Mouse (Mus musculus) lung, embryonic 15.5 days (tissue): ENCODE data around the gene Gm10100. TPM values are rescaled to one million over a fixed set of nuclear protein-coding genes. Genes with fewer than 3 reads are reported as not detected.
"Not testable (repeated sequence)": the region's sequence is repeated elsewhere in the genome, so short reads cannot be mapped to it uniquely, and the experiment has no call there.

Experiments used
- ATAC-seq: fragments of 200-750 bp; cut with Nextera tagmentation; 2 replicates; pipeline ENCODE4 v1.8.0; 2017; ENCODE audit warnings: moderate number of reproducible peaks, borderline replicate concordance; ENCODE audit not compliant: low FRiP score, low TSS enrichment; ENCODE audit errors: extremely low read depth
- H3K27ac ChIP-seq: fragments of 300-500 bp; sonication (generic); 2 replicates; pipeline ENCODE4 v1.5.1; 2015; ENCODE audit warnings: moderate library complexity, mild to moderate bottlenecking, inconsistent platforms
- H3K27me3 ChIP-seq: fragments of 300-500 bp; sonication (generic); 2 replicates; pipeline ENCODE4 v1.6.1; 2015; ENCODE audit warnings: inconsistent platforms
- H3K36me3 ChIP-seq: fragments of 300-500 bp; sonication (generic); 2 replicates; pipeline ENCODE4 v1.6.1; 2015; ENCODE audit warnings: inconsistent platforms
- H3K4me1 ChIP-seq: fragments of 300-500 bp; sonication (generic); 2 replicates; pipeline ENCODE4 v1.6.1; 2015; ENCODE audit warnings: inconsistent platforms
- H3K4me2 ChIP-seq: fragments of 300-500 bp; sonication (generic); 2 replicates; pipeline ENCODE4 v1.6.1; 2015; ENCODE audit warnings: inconsistent platforms, mild to moderate bottlenecking, moderate library complexity
- H3K4me3 ChIP-seq: fragments of 300-500 bp; sonication (generic); 2 replicates; pipeline ENCODE4 v1.5.1; 2015; ENCODE audit warnings: mild to moderate bottlenecking, inconsistent platforms
- H3K9ac ChIP-seq: fragments of 300-500 bp; sonication (generic); 2 replicates; pipeline ENCODE4 v1.6.1; 2015; ENCODE audit warnings: inconsistent platforms
- H3K9me3 ChIP-seq: fragments of 300-500 bp; sonication (generic); 2 replicates; pipeline ENCODE4 v1.6.1; 2016; ENCODE audit warnings: inconsistent platforms
- WGBS: fragments of 180-500 bp; shearing (Covaris S2); methylation state at CpG from one replicate; pipeline ENCODE4 v1.1.7; 2015; 5-methylcytosine and 5-hydroxymethylcytosine counted together
- polyA plus RNA-seq: library from polyadenylated mRNA; unstranded; fragments of >200 nt; fragmentation: Nextera tagmentation; extraction: Ambion mirVana; gene quantifications from 2 replicates; pipeline ENCODE4 v1.2.1, GENCODE M21; 2015

Gene Gm10100
- polyA plus RNA-seq = not detected in 2 replicates

DNA sequence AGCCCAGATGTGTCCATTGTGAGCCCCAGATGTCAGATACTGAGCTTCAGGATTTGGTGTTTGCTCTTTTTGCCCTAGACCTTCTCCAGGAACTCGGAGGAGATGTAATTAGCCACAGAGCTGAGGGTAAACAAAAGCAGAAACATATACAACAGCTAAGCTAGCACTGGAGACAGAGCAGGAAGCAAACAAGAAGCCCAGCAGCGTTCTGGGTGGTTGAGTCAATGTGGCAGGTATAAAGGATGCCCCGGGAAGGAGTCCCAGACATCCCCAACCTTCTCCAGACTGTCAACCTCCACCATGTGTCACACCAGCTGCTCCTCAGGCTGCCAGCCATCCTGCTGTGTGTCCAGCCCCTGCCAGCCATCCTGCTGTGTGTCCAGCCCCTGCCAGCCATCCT lies at the start of gene Gm10100:
TSS of gene Gm10100 (plus strand) at position 301 of the 400 bp plus-strand sequence.
- no peak for ATAC-seq

DNA sequence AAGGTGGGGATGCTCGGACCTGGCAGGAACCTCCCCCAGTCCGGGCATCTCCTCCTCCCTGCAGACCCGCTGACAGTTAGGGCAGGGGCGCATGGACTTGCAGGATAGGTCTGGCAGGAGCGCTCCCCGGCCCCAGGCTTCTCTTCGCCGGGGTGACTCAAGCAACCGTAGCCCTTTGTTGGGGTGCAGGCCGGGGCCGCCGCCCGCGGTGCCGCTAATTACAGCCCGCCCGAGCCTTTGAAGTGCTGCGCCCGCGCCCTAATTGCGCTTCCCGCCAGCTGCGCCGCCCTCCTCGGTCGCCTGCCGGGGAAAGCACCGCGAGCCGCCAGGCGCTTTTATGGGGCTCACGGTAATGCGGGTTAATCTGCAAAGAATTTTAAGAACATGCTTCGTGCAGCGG lies 48.7 kb upstream of the Gm10100 start:
- Histone ChIP-seq H3K9me3 (no peaks in the 10 kb centered on the region), H3K27ac (no peak overlapping the region), H3K27me3 (peaks cover 39% of the 10 kb centered on the region), H3K4me2 (peak overlapping the region; percentile 54), H3K4me3 (peak overlapping the region; percentile 24), H3K36me3 (no peaks in the 10 kb centered on the region), H3K9ac (no peak overlapping the region), H3K4me1 (peaks cover 7% of the 10 kb centered on the region)
- under 1% methylated on average over 35 of the region's 35 CpGs for WGBS
- no peak for ATAC-seq

More for the DNA sequence above, at the start of gene Gm10100:
- Histone ChIP-seq H3K9me3 (no peaks in the 10 kb centered on the region), H3K27me3 (no peaks in the 10 kb centered on the region), H3K4me2 (no peak within 1 kb of the TSS), H3K4me3 (no peak within 1 kb of the TSS), H3K27ac (no peak within 1 kb of the TSS), H3K4me1 (no peaks in the 10 kb centered on the region), H3K9ac (no peak within 1 kb of the TSS), H3K36me3 (no peaks in the 10 kb centered on the region)
- WGBS = 17% methylated on average over 3 of the region's 3 CpGs

DNA sequence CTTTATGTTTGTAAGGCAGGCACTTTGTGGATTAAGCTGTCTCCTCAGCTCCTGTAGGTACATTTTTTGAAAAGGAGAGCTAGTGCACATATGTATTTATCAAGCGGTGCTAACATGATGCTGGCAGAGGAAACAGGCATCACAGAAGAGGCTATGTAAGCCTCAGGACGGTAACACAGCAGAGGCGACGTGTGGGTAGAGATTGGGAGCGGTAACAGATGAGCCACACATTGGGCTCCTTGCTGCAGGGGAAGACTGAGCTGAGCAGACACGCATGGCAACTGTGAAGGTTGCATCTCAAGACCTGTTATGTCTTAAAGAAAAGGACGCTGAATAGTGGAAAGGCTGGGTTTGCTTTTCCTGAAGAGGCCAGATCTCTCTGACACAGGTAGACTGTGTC lies 43.3 kb upstream of the Gm10100 start:
- no peak overlapping the region for H3K4me2 ChIP-seq
- no peak for ATAC-seq
- peaks cover 62% of the 10 kb centered on the region for H3K27me3 ChIP-seq

DNA sequence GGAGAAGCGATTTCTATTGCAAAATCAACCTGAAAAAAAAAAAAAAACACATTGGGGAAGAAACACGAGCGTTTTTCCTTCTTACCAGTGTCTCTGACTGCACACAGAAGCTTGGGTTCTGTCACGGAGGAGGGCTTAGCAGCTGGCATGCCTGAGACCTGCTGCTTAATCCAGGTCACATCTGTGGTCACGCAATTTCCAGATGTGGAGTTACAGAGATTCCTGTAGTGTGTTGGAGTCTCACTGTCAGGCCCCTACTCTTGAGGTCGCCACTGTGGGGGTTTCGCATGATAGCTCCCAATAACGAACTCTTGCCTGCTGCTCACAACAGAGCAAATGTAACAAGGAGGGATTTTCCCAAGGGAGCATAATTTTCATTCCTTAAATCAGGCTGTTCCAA lies 42.1 kb upstream of the Gm10100 start:
- no peaks in the 10 kb centered on the region for H3K36me3 ChIP-seq
- peaks cover 51% of the 10 kb centered on the region for H3K27me3 ChIP-seq
- H3K4me2 ChIP-seq = no peak overlapping the region
- no peak for ATAC-seq
- WGBS = 33% methylated on average over 8 of the region's 8 CpGs
- no peaks in the 10 kb centered on the region for H3K9me3 ChIP-seq
- no peak overlapping the region for H3K4me3 ChIP-seq
- H3K27ac ChIP-seq = no peak overlapping the region
- H3K9ac ChIP-seq = no peak overlapping the region
- peaks cover 13% of the 10 kb centered on the region for H3K4me1 ChIP-seq

More for the DNA sequence above, 43.3 kb upstream of the Gm10100 start:
- no peak overlapping the region for H3K27ac ChIP-seq
- no peaks in the 10 kb centered on the region for H3K9me3 ChIP-seq
- no peaks in the 10 kb centered on the region for H3K36me3 ChIP-seq
- H3K4me3 ChIP-seq = no peak overlapping the region
- H3K9ac ChIP-seq = no peak overlapping the region
- WGBS = 66% methylated on average over 7 of the region's 7 CpGs
- peaks cover 13% of the 10 kb centered on the region for H3K4me1 ChIP-seq

DNA sequence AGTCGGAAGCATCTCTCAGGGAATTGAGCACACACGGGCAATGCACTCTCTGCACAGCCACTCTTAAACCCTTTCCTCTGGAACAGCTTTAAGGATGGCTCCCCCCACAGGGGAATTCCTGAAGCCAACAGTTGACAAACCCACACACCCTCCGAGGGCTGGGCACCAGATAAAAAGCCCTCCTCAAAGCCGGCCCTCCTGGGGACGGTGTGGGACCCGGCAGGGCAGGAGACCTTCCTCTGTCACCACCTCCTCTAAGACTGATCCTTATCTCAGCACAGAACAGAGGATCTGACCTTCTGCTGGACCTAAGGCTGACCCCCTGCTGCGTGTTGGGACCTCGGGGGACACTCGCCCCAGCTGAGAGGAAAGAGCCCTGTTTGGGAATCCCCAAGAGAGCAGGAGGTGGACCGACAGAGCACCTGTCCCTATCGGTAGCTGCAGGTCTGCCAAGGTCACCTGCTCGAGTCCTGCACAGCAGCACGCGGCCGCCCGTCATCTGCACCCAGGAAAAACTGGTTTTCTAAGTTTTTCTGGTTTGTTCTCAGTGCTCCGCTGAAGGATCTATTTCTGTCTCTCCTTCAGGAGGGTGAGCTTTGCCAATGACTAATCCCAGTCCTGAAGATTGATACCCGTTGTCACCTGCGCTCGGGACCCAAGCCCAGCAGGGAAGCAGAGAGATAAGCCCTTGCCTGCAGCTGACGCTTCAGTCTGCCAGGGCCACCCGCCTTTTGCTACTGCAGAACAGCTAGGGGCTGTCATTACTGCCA lies 40.2 kb upstream of the Gm10100 start, which contains the start of gene Tspear:
TSS of gene Tspear (plus strand) at position 675 of the 770 bp plus-strand sequence.
- Histone ChIP-seq H3K4me3 (no peak within 1 kb of the TSS), H3K27ac (no peak within 1 kb of the TSS), H3K4me2 (peak within 1 kb of the TSS; percentile 6; the same call in 1 of the 2 replicates), H3K36me3 (no peaks in the 10 kb centered on the region), H3K9me3 (no peaks in the 10 kb centered on the region), H3K4me1 (peaks cover 13% of the 10 kb centered on the region), H3K9ac (no peak within 1 kb of the TSS), H3K27me3 (peaks cover 50% of the 10 kb centered on the region)
- no peak for ATAC-seq
- 2% methylated on average over 22 of the region's 22 CpGs for WGBS

DNA sequence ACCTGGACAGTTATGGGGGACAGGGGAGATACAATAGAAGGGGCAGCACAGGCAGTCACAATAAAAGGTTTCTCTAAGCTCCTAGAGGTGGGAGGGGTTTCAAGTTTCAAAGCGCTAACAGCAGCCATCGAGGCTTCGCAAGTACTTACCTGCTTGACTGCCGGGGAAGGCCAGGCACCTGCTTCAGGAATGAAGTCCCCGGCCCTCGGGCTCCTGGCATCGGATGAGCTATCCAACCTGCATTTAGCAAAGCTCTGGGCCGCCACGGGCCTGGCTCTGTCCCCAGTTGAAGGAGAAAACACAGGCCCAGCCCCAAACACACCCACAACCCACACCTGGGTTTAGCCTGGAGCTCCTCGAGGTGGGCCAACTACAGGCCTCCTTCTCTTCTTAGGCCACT lies 39.3 kb upstream of the Gm10100 start:
- no peak overlapping the region for H3K27ac ChIP-seq
- no peak overlapping the region for H3K4me3 ChIP-seq
- H3K9ac ChIP-seq = no peak overlapping the region
- H3K27me3 ChIP-seq = peaks cover 50% of the 10 kb centered on the region
- no peak overlapping the region for H3K4me2 ChIP-seq
- WGBS = 17% methylated on average over 10 of the region's 10 CpGs
- no peaks in the 10 kb centered on the region for H3K9me3 ChIP-seq
- H3K4me1 ChIP-seq = peaks cover 13% of the 10 kb centered on the region
- ATAC-seq = no peak
- H3K36me3 ChIP-seq = no peaks in the 10 kb centered on the region

DNA sequence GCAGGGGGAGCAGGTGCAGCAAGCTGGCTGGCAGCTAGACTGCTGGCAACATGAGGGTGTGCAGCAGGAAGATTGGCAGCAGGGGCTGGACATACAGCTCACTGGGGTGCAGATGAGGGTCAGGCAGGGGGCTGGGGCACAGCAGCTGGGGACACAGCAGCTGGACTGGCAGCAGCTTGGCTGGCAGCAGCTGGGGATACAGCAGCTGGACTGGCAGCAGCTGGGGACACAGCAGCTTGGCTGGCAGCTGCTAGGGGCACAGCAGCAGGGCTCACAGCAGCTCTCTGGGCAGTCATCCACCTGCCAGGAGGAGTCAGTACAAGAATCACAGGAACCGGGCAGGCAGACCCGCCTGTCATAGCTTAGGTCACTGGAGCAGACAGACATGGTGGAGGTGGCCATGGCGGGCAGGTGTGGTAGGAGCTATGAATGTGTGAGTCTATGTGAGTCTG lies 35.9 kb upstream of the Gm10100 start, which contains the start of gene Gm19402:
TSS of gene Gm19402 (minus strand) at position 402 of the 452 bp plus-strand sequence.
- WGBS = 71% methylated on average over 3 of the region's 3 CpGs
- not testable (repeated sequence) for ATAC-seq, H3K9me3 ChIP-seq, H3K36me3 ChIP-seq, H3K4me2 ChIP-seq, H3K27ac ChIP-seq, H3K9ac ChIP-seq, H3K4me3 ChIP-seq
- Histone ChIP-seq H3K4me1 (peaks cover 13% of the 10 kb centered on the region), H3K27me3 (peaks cover 26% of the 10 kb centered on the region)

DNA sequence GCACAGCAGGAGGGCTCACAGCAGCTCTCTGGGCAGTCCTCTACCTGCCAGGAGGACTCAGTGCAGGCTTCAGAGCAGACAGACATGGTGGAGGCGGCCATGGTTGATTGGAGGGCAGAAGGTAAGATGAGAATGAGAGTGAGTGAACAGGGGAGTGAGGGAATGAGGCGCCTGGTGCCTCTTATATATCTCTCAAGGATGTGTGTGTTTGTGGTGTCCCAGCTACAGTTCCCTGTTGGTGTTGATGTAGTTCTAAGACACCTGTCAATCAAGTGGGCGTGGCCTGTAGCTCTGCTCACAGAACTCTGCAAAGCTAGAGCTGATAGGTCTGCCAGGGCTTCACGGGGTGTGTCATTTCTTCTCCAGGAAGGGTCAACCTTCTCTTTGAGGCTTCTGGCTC lies 29.2 kb upstream of the Gm10100 start, which contains the start of gene Gm9508:
TSS of gene Gm9508 (minus strand) at position 101 of the 400 bp plus-strand sequence.
- Histone ChIP-seq H3K9me3 (no peaks in the 10 kb centered on the region), H3K36me3 (no peaks in the 10 kb centered on the region), H3K4me2 (no peak within 1 kb of the TSS), H3K27me3 (no peaks in the 10 kb centered on the region), H3K4me3 (no peak within 1 kb of the TSS), H3K4me1 (no peaks in the 10 kb centered on the region), H3K9ac (no peak within 1 kb of the TSS), H3K27ac (no peak within 1 kb of the TSS)
- 27% methylated on average over 4 of the region's 4 CpGs for WGBS
- no peak for ATAC-seq

DNA sequence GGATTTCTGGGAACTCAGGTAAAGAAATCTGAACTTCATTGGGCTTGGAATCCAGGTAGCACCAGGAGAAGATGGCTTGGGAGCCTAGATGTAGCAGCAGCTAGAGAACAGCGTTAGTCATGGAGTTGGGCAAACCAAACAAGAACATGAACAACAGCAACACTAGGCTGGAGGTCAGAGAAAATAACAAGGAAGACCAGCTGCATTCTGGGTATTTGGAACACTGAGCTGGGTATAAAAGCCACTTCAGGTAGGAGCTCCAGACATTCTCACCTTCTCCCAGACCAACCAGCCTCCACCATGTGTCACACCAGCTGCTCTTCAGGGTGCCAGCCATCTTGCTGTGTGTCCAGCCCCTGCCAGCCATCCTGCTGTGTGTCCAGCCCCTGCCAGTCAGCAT lies 20.0 kb upstream of the Gm10100 start, which contains the start of gene Gm10272:
TSS of gene Gm10272 (plus strand) at position 301 of the 400 bp plus-strand sequence.
- H3K9ac ChIP-seq = no peak within 1 kb of the TSS
- no peak for ATAC-seq
- no peak within 1 kb of the TSS for H3K27ac ChIP-seq
- no peaks in the 10 kb centered on the region for H3K27me3 ChIP-seq
- H3K4me2 ChIP-seq = no peak within 1 kb of the TSS
- WGBS = 96% methylated on average over 1 of the region's 1 CpGs
- H3K9me3 ChIP-seq = no peaks in the 10 kb centered on the region
- H3K4me1 ChIP-seq = no peaks in the 10 kb centered on the region
- no peak within 1 kb of the TSS for H3K4me3 ChIP-seq
- no peaks in the 10 kb centered on the region for H3K36me3 ChIP-seq

DNA sequence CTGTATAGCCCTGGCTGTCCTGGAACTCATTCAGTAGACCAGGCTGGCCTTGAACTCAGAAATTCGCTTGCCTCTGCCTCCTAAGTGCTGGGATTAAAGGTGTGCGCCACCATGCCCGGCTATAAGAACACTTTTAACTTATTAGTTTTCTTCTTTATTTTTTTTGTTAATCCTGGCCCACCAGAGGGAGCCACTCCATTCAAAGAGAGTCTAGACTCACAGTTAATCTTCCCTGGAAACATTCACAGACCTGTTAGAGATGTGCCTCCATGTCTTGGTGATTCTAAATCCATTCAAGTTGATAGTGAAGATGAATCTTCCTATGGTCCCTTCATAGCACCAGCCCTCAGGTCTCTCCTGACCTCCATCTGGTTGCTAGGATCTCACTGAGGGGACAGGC lies 16.5 kb upstream of the Gm10100 start:
- H3K9me3 ChIP-seq = no peaks in the 10 kb centered on the region
- no peak overlapping the region for H3K27ac ChIP-seq
- no peak for ATAC-seq
- H3K9ac ChIP-seq = no peak overlapping the region
- no peak overlapping the region for H3K4me2 ChIP-seq
- H3K4me1 ChIP-seq = no peaks in the 10 kb centered on the region
- no peaks in the 10 kb centered on the region for H3K36me3 ChIP-seq
- WGBS = 77% methylated on average over 3 of the region's 3 CpGs
- no peak overlapping the region for H3K4me3 ChIP-seq
- no peaks in the 10 kb centered on the region for H3K27me3 ChIP-seq

DNA sequence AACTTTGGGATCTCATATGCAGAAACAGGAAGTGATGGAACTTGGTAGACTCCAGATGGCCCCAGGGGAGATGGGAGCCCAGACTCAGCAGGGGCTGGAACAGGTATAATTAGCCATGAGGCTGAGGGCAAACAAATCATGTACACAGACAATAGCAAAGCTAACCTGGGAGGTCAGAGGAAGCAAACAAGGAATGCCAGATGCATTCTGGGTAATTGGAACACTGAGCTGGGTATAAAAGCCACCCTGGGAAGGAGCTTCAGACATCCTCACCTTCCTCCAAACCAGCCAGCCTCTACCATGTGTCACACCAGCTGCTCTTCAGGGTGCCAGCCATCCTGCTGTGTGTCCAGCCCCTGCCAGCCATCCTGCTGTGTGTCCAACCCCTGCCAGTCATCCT lies 15.1 kb upstream of the Gm10100 start, which contains the start of gene Gm10024:
TSS of gene Gm10024 (plus strand) at position 301 of the 400 bp plus-strand sequence.
- not testable (repeated sequence) for H3K9me3 ChIP-seq, H3K4me2 ChIP-seq, H3K4me3 ChIP-seq, H3K36me3 ChIP-seq, ATAC-seq, H3K9ac ChIP-seq, H3K27ac ChIP-seq, H3K4me1 ChIP-seq, H3K27me3 ChIP-seq

DNA sequence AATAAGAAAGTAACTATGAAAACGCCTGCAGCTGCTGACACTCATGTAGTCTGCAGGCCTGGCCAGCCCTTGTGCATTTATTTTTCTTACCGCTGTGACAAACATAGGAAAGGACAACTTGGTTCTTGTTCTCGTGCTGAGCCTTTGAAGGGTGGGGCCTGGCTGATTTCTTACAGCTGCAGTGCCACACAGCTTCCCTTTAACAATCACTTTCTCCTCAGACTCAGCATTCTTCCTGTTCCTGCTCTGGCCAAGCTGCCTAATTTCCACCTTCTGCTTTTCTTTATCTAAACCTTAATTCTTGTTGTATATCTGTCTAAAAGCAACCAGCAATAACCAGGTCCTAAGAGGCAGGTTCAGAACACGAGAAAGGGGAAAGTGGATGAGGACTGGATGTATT lies 12.6 kb upstream of the Gm10100 start:
- Histone ChIP-seq H3K36me3 (no peaks in the 10 kb centered on the region), H3K9me3 (no peaks in the 10 kb centered on the region), H3K4me1 (no peaks in the 10 kb centered on the region), H3K4me2 (no peak overlapping the region), H3K9ac (no peak overlapping the region), H3K27me3 (no peaks in the 10 kb centered on the region), H3K27ac (no peak overlapping the region), H3K4me3 (no peak overlapping the region)
- ATAC-seq = no peak
- WGBS = 57% methylated on average over 4 of the region's 4 CpGs
